Mouse (Mus musculus) CH12.LX (cell line): ENCODE measurements at regions not wholly inside any gene's neighbourhood (a gene's known extent, or its start where the extent isn't known, plus 50 kb on each side); places are given as distances from the start of the nearest gene placed in this dataset.

Experiments
- DNase-seq: peaks from one replicate; pipeline ENCODE4 v3.0.0-alpha.2; 2013; ENCODE audit errors: extremely low read depth
- H3K27ac ChIP-seq: 2 replicates; pipeline ENCODE4 v1.5.1; 2012; ENCODE audit warnings: low read depth, mild to moderate bottlenecking, control low read depth, moderate library complexity; ENCODE audit not compliant: insufficient read depth
- H3K27me3 ChIP-seq: replicated peaks from 2 replicates; pipeline ENCODE3; 2012; ENCODE audit warnings: inconsistent platforms
- H3K36me3 ChIP-seq, 2 experiments: replicated peaks in 1 of 2; 2 replicates each; pipeline versions ENCODE3 to v1.6.1; 2012; ENCODE audit warnings: inconsistent platforms in 1 of 2, low read length in 1 of 2, mild to moderate bottlenecking in 1 of 2, mixed read lengths in 1 of 2, moderate library complexity in 1 of 2; ENCODE audit not compliant: control insufficient read depth in 1 of 2, insufficient read depth in 1 of 2
- H3K4me1 ChIP-seq, 2 experiments: 2 replicates each; pipeline ENCODE4 v1.6.1; 2012; ENCODE audit warnings: inconsistent platforms in 1 of 2, moderate library complexity in 1 of 2; ENCODE audit not compliant: insufficient read depth in 2 of 2, control insufficient read depth in 1 of 2
- H3K4me2 ChIP-seq: 2 replicates; pipeline ENCODE4 v1.6.1; 2012; ENCODE audit warnings: low read depth, mild to moderate bottlenecking, control low read depth; ENCODE audit not compliant: poor library complexity, insufficient read depth, severe bottlenecking
- H3K4me3 ChIP-seq, 3 experiments: fragments of 150-350 bp in 1 of 3; sonication (generic) in 1 of 3; replicated peaks in 1 of 3; 2 replicates each; pipeline versions ENCODE3 to v1.5.1; 2011 to 2012; ENCODE audit warnings: low read depth in 2 of 3, low read length in 2 of 3, mild to moderate bottlenecking in 2 of 3, moderate library complexity in 2 of 3, control low read depth in 1 of 3, improper control_type of control experiment in 1 of 3, inconsistent platforms in 1 of 3, mixed read lengths in 1 of 3; ENCODE audit not compliant: poor library complexity in 1 of 3
- H3K79me2 ChIP-seq: replicated peaks from 2 replicates; pipeline ENCODE4 v1.6.1; 2012; ENCODE audit warnings: mild to moderate bottlenecking, moderate library complexity; ENCODE audit not compliant: control insufficient read depth, poor library complexity, insufficient read depth, severe bottlenecking; ENCODE audit errors: extremely low read depth
- H3K9ac ChIP-seq: 2 replicates; pipeline ENCODE4 v1.6.1; 2012; ENCODE audit warnings: low read depth, mild to moderate bottlenecking, control low read depth, moderate library complexity; ENCODE audit not compliant: insufficient read depth
- H3K9me3 ChIP-seq: replicated peaks from 2 replicates; pipeline ENCODE3; 2012; ENCODE audit warnings: low read length, inconsistent platforms, mixed read lengths
- BHLHE40 ChIP-seq: IDR thresholded peaks from 2 replicates; pipeline ENCODE4 v1.6.1; 2011; ENCODE audit warnings: mild to moderate bottlenecking, low read depth, low read length, improper control_type of control experiment
- CHD2 ChIP-seq: IDR thresholded peaks from 2 replicates; pipeline ENCODE4 v1.6.1; 2011; ENCODE audit warnings: low read length, improper control_type of control experiment
- E2F4 ChIP-seq: IDR thresholded peaks from 2 replicates; pipeline ENCODE4 v1.6.1; 2011; ENCODE audit warnings: low read depth, low read length, improper control_type of control experiment; ENCODE audit not compliant: insufficient replicate concordance
- ELF1 ChIP-seq: IDR thresholded peaks from 2 replicates; pipeline ENCODE4 v1.6.1; 2014; ENCODE audit warnings: low read depth, mild to moderate bottlenecking, inconsistent platforms, low read length, improper control_type of control experiment
- EP300 ChIP-seq: IDR thresholded peaks from 2 replicates; pipeline ENCODE4 v1.6.1; 2011; ENCODE audit warnings: low read length, improper control_type of control experiment
- ETS1 ChIP-seq: conservative IDR thresholded peaks from 2 replicates; pipeline ENCODE4 v1.6.1; 2012; ENCODE audit warnings: low read depth, mild to moderate bottlenecking, inconsistent platforms, low read length, improper control_type of control experiment, moderate library complexity
- GABPA ChIP-seq: IDR thresholded peaks from 2 replicates; pipeline ENCODE4 v1.6.1; 2012; ENCODE audit warnings: low read depth, low read length, improper control_type of control experiment, inconsistent platforms; ENCODE audit not compliant: insufficient replicate concordance
- HCFC1 ChIP-seq: IDR thresholded peaks from 2 replicates; pipeline ENCODE4 v1.6.1; 2012; ENCODE audit warnings: low read depth, mild to moderate bottlenecking, inconsistent platforms, low read length, improper control_type of control experiment
- IRF4 ChIP-seq: IDR thresholded peaks from 2 replicates; pipeline ENCODE4 v1.6.1; 2014; ENCODE audit warnings: low read depth, mild to moderate bottlenecking, inconsistent platforms, low read length, improper control_type of control experiment
- JUND ChIP-seq: conservative IDR thresholded peaks from 2 replicates; pipeline ENCODE4 v1.6.1; 2011; ENCODE audit warnings: low read depth, low read length, improper control_type of control experiment
- KAT2A ChIP-seq: IDR thresholded peaks from 2 replicates; pipeline ENCODE4 v1.6.1; 2012; ENCODE audit warnings: low read length, improper control_type of control experiment, inconsistent platforms; ENCODE audit not compliant: insufficient replicate concordance
- MAZ ChIP-seq: IDR thresholded peaks from 2 replicates; pipeline ENCODE4 v1.6.1; 2012; ENCODE audit warnings: low read depth, mild to moderate bottlenecking, inconsistent platforms, low read length, improper control_type of control experiment, moderate library complexity
- MEF2A ChIP-seq: IDR thresholded peaks from 2 replicates; pipeline ENCODE4 v1.6.1; 2014; ENCODE audit warnings: low read depth, mild to moderate bottlenecking, inconsistent platforms, low read length, improper control_type of control experiment, borderline replicate concordance
- MXI1 ChIP-seq: IDR thresholded peaks from 2 replicates; pipeline ENCODE4 v1.6.1; 2011; ENCODE audit warnings: mild to moderate bottlenecking, low read depth, low read length, improper control_type of control experiment
- NELFE ChIP-seq: IDR thresholded peaks from 2 replicates; pipeline ENCODE4 v1.6.1; 2011; ENCODE audit warnings: low read depth, low read length, improper control_type of control experiment
- NRF1 ChIP-seq: IDR thresholded peaks from 2 replicates; pipeline ENCODE4 v1.6.1; 2014; ENCODE audit warnings: low read depth, mild to moderate bottlenecking, inconsistent platforms, low read length, improper control_type of control experiment, moderate library complexity
- POLR2A ChIP-seq: IDR thresholded peaks from 2 replicates; pipeline ENCODE4 v1.6.1; 2011; ENCODE audit warnings: low read depth, mild to moderate bottlenecking, improper control_type of control experiment, low read length
- POLR2AphosphoS2 ChIP-seq: IDR thresholded peaks from 2 replicates; pipeline ENCODE4 v1.6.1; 2011; ENCODE audit warnings: low read depth, low read length, improper control_type of control experiment
- RAD21 ChIP-seq: IDR thresholded peaks from 2 replicates; pipeline ENCODE4 v1.6.1; 2011; ENCODE audit warnings: low read depth, mild to moderate bottlenecking, low read length, improper control_type of control experiment, moderate library complexity
- SIN3A ChIP-seq: IDR thresholded peaks from 2 replicates; pipeline ENCODE4 v1.6.1; 2012; ENCODE audit warnings: low read length, improper control_type of control experiment, inconsistent platforms
- SMC3 ChIP-seq: IDR thresholded peaks from 2 replicates; pipeline ENCODE4 v1.6.1; 2011; ENCODE audit warnings: low read depth, low read length, improper control_type of control experiment
- TBP ChIP-seq: conservative IDR thresholded peaks from 2 replicates; pipeline ENCODE4 v1.6.1; 2011; ENCODE audit warnings: low read depth, low read length, improper control_type of control experiment
- TCF12 ChIP-seq: IDR thresholded peaks from 2 replicates; pipeline ENCODE4 v1.6.1; 2014; ENCODE audit warnings: low read depth, mild to moderate bottlenecking, inconsistent platforms, low read length, improper control_type of control experiment
- UBTF ChIP-seq: IDR thresholded peaks from 2 replicates; pipeline ENCODE4 v1.6.1; 2012; ENCODE audit warnings: low read depth, mild to moderate bottlenecking, inconsistent platforms, low read length, improper control_type of control experiment, moderate library complexity
- USF2 ChIP-seq: conservative IDR thresholded peaks from 2 replicates; pipeline ENCODE4 v1.6.1; 2011; ENCODE audit warnings: low read depth, low read length, improper control_type of control experiment
- ZC3H11A ChIP-seq: IDR thresholded peaks from 2 replicates; pipeline ENCODE4 v1.6.1; 2012; ENCODE audit warnings: low read depth, mild to moderate bottlenecking, inconsistent platforms, low read length, improper control_type of control experiment
- ZKSCAN1 ChIP-seq: IDR thresholded peaks from 2 replicates; pipeline ENCODE4 v1.6.1; 2012; ENCODE audit warnings: low read depth, inconsistent platforms, low read length, improper control_type of control experiment, borderline replicate concordance
- ZNF384 ChIP-seq: IDR thresholded peaks from 2 replicates; pipeline ENCODE4 v1.6.1; 2012; ENCODE audit warnings: low read depth, low read length, improper control_type of control experiment, inconsistent platforms
- dilution Hi-C: fragments of 300-500 bp; cut with MboI; formaldehyde crosslinking; loops from 2 replicates; pipeline ENCODE4 v1.14.3; 2020; ENCODE audit warnings: low sequenced_read_pairs; ENCODE audit not compliant: extremely low pct_unique_long_range_greater_than_20kb, extremely low pct_ligation_motif_present
- in situ Hi-C: fragments of 300-500 bp; cut with MboI; formaldehyde crosslinking; loops from 3 replicates; pipeline ENCODE4 v1.14.3; 2019; ENCODE audit warnings: low sequenced_read_pairs, low pct_ligation_motif_present, low pct_unique_long_range_greater_than_20kb, mixed read lengths

DNA sequence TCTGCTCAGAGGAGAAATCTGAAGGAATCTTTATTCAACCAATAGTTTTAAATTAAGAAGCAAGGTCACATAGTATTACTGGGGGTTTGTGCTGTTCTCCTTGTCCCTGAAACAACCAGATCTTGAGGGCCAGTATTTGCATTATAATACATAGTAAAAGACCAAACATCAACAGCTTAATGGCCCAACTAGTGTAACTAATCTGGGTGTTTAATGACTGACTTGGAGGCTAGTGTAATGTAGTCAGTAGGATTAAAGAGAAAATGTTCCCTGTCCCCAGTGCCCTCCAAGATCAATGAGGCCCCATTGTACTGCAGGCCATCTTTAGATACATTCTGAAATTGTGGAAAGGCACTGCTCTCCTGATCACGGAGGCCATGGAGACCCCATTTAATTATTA lies 768.2 kb upstream of the Steap1 start:
- Histone ChIP-seq H3K9me3 (no peaks in the 10 kb centered on the region), H3K4me1 (no peaks in the 10 kb centered on the region), H3K27me3 (no peaks in the 10 kb centered on the region), H3K79me2 (no peaks in the 10 kb centered on the region), H3K9ac (no peak overlapping the region), H3K4me3 (no peak overlapping the region), H3K4me2 (no peak overlapping the region), H3K36me3 (no peaks in the 10 kb centered on the region), H3K27ac (no peak overlapping the region)
- DNase-seq, result no peak
- TF ChIP-seq POLR2A (no peak), IRF4 (no peak), KAT2A (no peak), UBTF (no peak), JUND (no peak), NELFE (no peak), ELF1 (no peak), CHD2 (no peak), ZNF384 (no peak), MEF2A (no peak), TBP (no peak), RAD21 (no peak), HCFC1 (no peak), SIN3A (no peak)
- dilution Hi-C loops, result no loop called here
- in situ Hi-C loops, result no loop called here

DNA sequence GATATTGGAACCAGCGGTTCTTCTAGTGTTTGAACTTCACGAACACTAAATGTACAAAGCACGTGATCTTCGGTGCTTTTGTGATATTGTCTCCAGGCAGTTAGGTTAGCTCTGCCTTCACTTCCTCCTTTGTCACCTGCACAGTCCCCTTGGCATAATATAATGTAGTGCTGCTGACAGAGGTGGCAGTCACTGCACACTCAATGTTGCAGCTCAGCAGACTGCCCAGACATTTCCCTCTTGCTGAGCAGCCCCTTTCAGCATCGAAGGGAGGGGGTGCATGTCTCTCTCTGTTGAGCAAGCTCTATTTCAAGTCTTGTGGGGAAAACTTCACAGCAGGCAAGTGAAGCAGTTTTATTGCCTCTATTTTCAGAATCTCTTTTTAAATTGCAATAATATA lies 731.7 kb upstream of the Steap1 start:
- no peaks in the 10 kb centered on the region for H3K9me3 ChIP-seq
- no peak overlapping the region for H3K4me2 ChIP-seq
- H3K4me3 ChIP-seq, result no peak overlapping the region
- H3K79me2 ChIP-seq, result no peaks in the 10 kb centered on the region
- H3K9ac ChIP-seq, result no peak overlapping the region
- no peak overlapping the region for H3K27ac ChIP-seq
- DNase-seq, result peak; percentile 21
- in situ Hi-C loops (no loop called here), dilution Hi-C loops (no loop called here)
- no peaks in the 10 kb centered on the region for H3K27me3 ChIP-seq
- peaks cover 0 to 11% of the 10 kb centered on the region in 2 experiments; a peak in 1 of 4 replicates for H3K4me1 ChIP-seq
- no peaks in the 10 kb centered on the region for H3K36me3 ChIP-seq
- TF ChIP-seq KAT2A, result no peak
- TF ChIP-seq NRF1, result no peak
- TF ChIP-seq MXI1, result no peak
- TF ChIP-seq TCF12, result no peak
- TF ChIP-seq IRF4, result no peak
- TF ChIP-seq SIN3A, result no peak
- no peak for TF ChIP-seq BHLHE40
- TF ChIP-seq ZKSCAN1, result no peak
- no peak for TF ChIP-seq SMC3
- no peak for TF ChIP-seq MAZ
- TF ChIP-seq USF2, result no peak
- TF ChIP-seq POLR2A, result no peak
- no peak for TF ChIP-seq EP300
- TF ChIP-seq POLR2AphosphoS2, result no peak
- no peak for TF ChIP-seq ZC3H11A
- TF ChIP-seq CHD2, result no peak
- no peak for TF ChIP-seq ETS1
- TF ChIP-seq E2F4, result no peak
- TF ChIP-seq NELFE, result no peak
- no peak for TF ChIP-seq GABPA
